In the genomic region with DNA sequence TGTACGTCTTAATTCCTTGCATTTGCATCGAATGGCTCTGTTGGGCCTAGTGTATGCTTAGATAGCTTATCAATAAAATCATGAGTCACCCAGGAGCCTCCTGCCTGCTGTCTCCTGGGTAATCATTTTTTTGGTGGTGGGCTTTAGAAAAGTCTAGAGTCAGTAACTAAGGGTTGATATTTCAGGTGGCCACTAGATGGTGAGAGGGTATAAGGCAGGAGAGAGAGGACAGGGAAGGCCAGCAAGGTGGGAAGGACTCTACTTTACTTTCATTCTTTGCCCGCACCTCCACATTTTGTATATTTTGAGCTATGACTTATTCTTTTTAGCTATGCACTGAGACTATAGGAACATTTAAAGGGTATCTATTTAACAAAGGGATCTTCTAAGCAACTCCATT, we compare ENCODE assay signal across 25 mouse cellular contexts. TPM values are rescaled to one million over a fixed set of nuclear protein-coding genes. Genes with fewer than 3 reads are reported as not detected.
DNase-seq lines count a peak whose midpoint lies in the region; ATAC-seq and TF ChIP-seq lines count a peak whose summit lies in the region.
"Had no signal": no experiment of that assay in that cellular context is flagged by ENCODE, and none has a peak within 500 bp of the region (broad histone marks: within the 10 kb centered on the region; RNA-seq: fewer than 3 reads in every experiment).

No protein-coding gene starts in this region.

- WGBS in forebrain, postnatal 0 days: 81% methylated on average over 3 of the region's 3 CpGs
- WGBS in forebrain, embryonic 12.5 days: 91% methylated on average over 3 of the region's 3 CpGs
- 56% methylated on average over 3 of the region's 3 CpGs for WGBS in intestine, postnatal 0 days
- WGBS in intestine, embryonic 15.5 days: 68% methylated on average over 3 of the region's 3 CpGs
- WGBS in lung, embryonic 14.5 days: 59% methylated on average over 3 of the region's 3 CpGs

- no peak overlapping the region for H3K4me2 ChIP-seq in forebrain, postnatal 0 days (ENCODE audit: low read depth)
- no peak overlapping the region for H3K4me2 ChIP-seq in forebrain, embryonic 12.5 days
- no peak overlapping the region for H3K4me2 ChIP-seq in intestine, postnatal 0 days (replicated peaks; ENCODE audit: low read depth)
- no peak overlapping the region for H3K4me2 ChIP-seq in intestine, embryonic 15.5 days (replicated peaks)
- H3K4me2 ChIP-seq in lung, embryonic 14.5 days: no peak overlapping the region
- H3K4me2 ChIP-seq: heart, embryonic 11.5 days; hindbrain, embryonic 14.5 days; lung, embryonic 15.5 days; stomach, embryonic 15.5 days had no signal

- H3K36me3 ChIP-seq in forebrain, postnatal 0 days (ENCODE audit: insufficient read depth): no peaks in the 10 kb centered on the region
- H3K36me3 ChIP-seq in forebrain, embryonic 12.5 days (replicated peaks): no peaks in the 10 kb centered on the region
- no peaks in the 10 kb centered on the region for H3K36me3 ChIP-seq in intestine, postnatal 0 days (ENCODE audit: control insufficient read depth, insufficient read depth)
- H3K36me3 ChIP-seq in intestine, embryonic 15.5 days: no peaks in the 10 kb centered on the region
- no peaks in the 10 kb centered on the region for H3K36me3 ChIP-seq in lung, embryonic 14.5 days (ENCODE audit: insufficient read depth)
- H3K36me3 ChIP-seq: embryonic facial prominence, embryonic 10.5 days; lung, embryonic 15.5 days; stomach, embryonic 15.5 days had no signal

- H3K27ac ChIP-seq in forebrain, postnatal 0 days (ENCODE audit: low read depth, low read length): no peak overlapping the region
- H3K27ac ChIP-seq in forebrain, embryonic 12.5 days: no peak overlapping the region
- H3K27ac ChIP-seq in intestine, postnatal 0 days (ENCODE audit: low read depth, low read length): no peak overlapping the region
- no peak overlapping the region for H3K27ac ChIP-seq in intestine, embryonic 15.5 days
- H3K27ac ChIP-seq in lung, embryonic 14.5 days (ENCODE audit: low read depth): no peak overlapping the region
- H3K27ac ChIP-seq: embryonic facial prominence, embryonic 10.5 days; hindbrain, embryonic 14.5 days; lung, embryonic 15.5 days; macrophage; stomach, embryonic 15.5 days had no signal

- H3K27me3 ChIP-seq in forebrain, postnatal 0 days (ENCODE audit: insufficient read depth, low read length): no peaks in the 10 kb centered on the region; the same call in 1 of the 2 replicates
- H3K27me3 ChIP-seq in forebrain, embryonic 12.5 days: no peaks in the 10 kb centered on the region
- no peaks in the 10 kb centered on the region for H3K27me3 ChIP-seq in intestine, postnatal 0 days (replicated peaks; ENCODE audit: control insufficient read depth, insufficient read depth, low read length)
- H3K27me3 ChIP-seq in intestine, embryonic 15.5 days (replicated peaks): no peaks in the 10 kb centered on the region
- H3K27me3 ChIP-seq in lung, embryonic 14.5 days (ENCODE audit: insufficient read depth, low read length): no peaks in the 10 kb centered on the region
- H3K27me3 ChIP-seq: lung, embryonic 15.5 days; stomach, embryonic 15.5 days had no signal

- TF ChIP-seq CTCF in forebrain, postnatal 0 days (IDR thresholded peaks at IDR 0.05; ENCODE audit: low read depth): peak; percentile 43
- TF ChIP-seq CTCF in intestine, postnatal 0 days (IDR thresholded peaks at IDR 0.05; ENCODE audit: low read depth): peak; percentile 47
- peak; percentile 36 for TF ChIP-seq CTCF in lung, embryonic 14.5 days (IDR thresholded peaks at IDR 0.05; ENCODE audit: low read depth)

- H3K4me1 ChIP-seq in forebrain, postnatal 0 days (ENCODE audit: insufficient read depth): no peaks in the 10 kb centered on the region
- peaks cover 7% of the 10 kb centered on the region; the same call in 1 of the 2 replicates for H3K4me1 ChIP-seq in forebrain, embryonic 12.5 days
- no peaks in the 10 kb centered on the region for H3K4me1 ChIP-seq in intestine, postnatal 0 days (replicated peaks; ENCODE audit: control insufficient read depth, insufficient read depth, low read length)
- H3K4me1 ChIP-seq in intestine, embryonic 15.5 days (replicated peaks): peaks cover 7% of the 10 kb centered on the region; the same call in 1 of the 2 replicates
- H3K4me1 ChIP-seq in lung, embryonic 14.5 days (ENCODE audit: insufficient read depth): no peaks in the 10 kb centered on the region

- no peaks in the 10 kb centered on the region for H3K9me3 ChIP-seq in forebrain, postnatal 0 days (ENCODE audit: low read length)
- H3K9me3 ChIP-seq in forebrain, embryonic 12.5 days: no peaks in the 10 kb centered on the region
- no peaks in the 10 kb centered on the region for H3K9me3 ChIP-seq in intestine, postnatal 0 days (ENCODE audit: control insufficient read depth)
- H3K9me3 ChIP-seq in intestine, embryonic 15.5 days: no peaks in the 10 kb centered on the region
- H3K9me3 ChIP-seq in lung, embryonic 14.5 days (ENCODE audit: low read depth, low read length): no peaks in the 10 kb centered on the region
- H3K9me3 ChIP-seq: embryonic facial prominence, embryonic 10.5 days; lung, embryonic 15.5 days; stomach, embryonic 15.5 days had no signal

- DNase-seq in forebrain, postnatal 0 days: no peak
- DNase-seq in lung, embryonic 14.5 days: no peak
- DNase-seq in lung, postnatal 10 days: no peak
- DNase-seq in Muller cell, postnatal 12 days (ENCODE audit: inconsistent ontology term): no peak
- DNase-seq: adrenal gland, adult 2 months; cerebellum, adult 11 months; cerebellum, postnatal 10 days; heart, postnatal 10 days; kidney, postnatal 36 days; left cerebral cortex, postnatal 4 days; right cerebral cortex, adult 18-20 months; right cerebral cortex, postnatal 4 days; thymus, adult 18-20 months; thymus, postnatal 36 days had no signal

- no peak overlapping the region for H3K4me3 ChIP-seq in forebrain, postnatal 0 days (ENCODE audit: low read depth, low read length)
- H3K4me3 ChIP-seq in forebrain, embryonic 12.5 days (replicated peaks): no peak overlapping the region
- H3K4me3 ChIP-seq in intestine, postnatal 0 days (ENCODE audit: low read depth, low read length): no peak overlapping the region
- H3K4me3 ChIP-seq in intestine, embryonic 15.5 days (replicated peaks): no peak overlapping the region
- H3K4me3 ChIP-seq in lung, embryonic 14.5 days (ENCODE audit: low read depth, low read length): no peak overlapping the region
- H3K4me3 ChIP-seq: embryonic facial prominence, embryonic 10.5 days; lung, embryonic 15.5 days; stomach, embryonic 15.5 days had no signal

- ATAC-seq in forebrain, postnatal 0 days: no peak
- ATAC-seq in forebrain, embryonic 12.5 days (ENCODE audit: low FRiP score): no peak
- ATAC-seq in intestine, postnatal 0 days: no peak
- ATAC-seq in intestine, embryonic 15.5 days: no peak
- ATAC-seq in lung, embryonic 14.5 days (ENCODE audit: insufficient read depth): no peak
- ATAC-seq: midbrain, embryonic 16.5 days had no signal

- no peak overlapping the region for H3K9ac ChIP-seq in forebrain, postnatal 0 days
- no peak overlapping the region for H3K9ac ChIP-seq in forebrain, embryonic 12.5 days
- no peak overlapping the region for H3K9ac ChIP-seq in intestine, postnatal 0 days (ENCODE audit: low read depth, low read length)
- no peak overlapping the region for H3K9ac ChIP-seq in intestine, embryonic 15.5 days
- no peak overlapping the region for H3K9ac ChIP-seq in lung, embryonic 14.5 days
- H3K9ac ChIP-seq: hindbrain, embryonic 14.5 days; lung, embryonic 15.5 days; stomach, embryonic 15.5 days had no signal

RNA-seq across cellular contexts. Expression of gene Gnas, which starts 23.8 kb away (rescaled TPM):
- 1,201 and 1,512 TPM in 2 replicates for total RNA-seq in forebrain, postnatal 0 days (2014; rRNA removed)
- polyA plus RNA-seq in forebrain, postnatal 0 days (2015; fragmentation: Nextera tagmentation; extraction: Ambion mirVana): 1,404 and 1,604 TPM in 2 replicates
- 1,283 and 1,309 TPM in 2 replicates for polyA plus RNA-seq in forebrain, embryonic 12.5 days (2016; fragmentation: Nextera tagmentation; extraction: Ambion mirVana)
- polyA plus RNA-seq in intestine, postnatal 0 days (2015; fragmentation: Nextera tagmentation; extraction: Ambion mirVana): 686 and 705 TPM in 2 replicates
- 1,496 and 1,641 TPM in 2 replicates for polyA plus RNA-seq in intestine, embryonic 15.5 days (2015; fragmentation: Nextera tagmentation; extraction: Ambion mirVana)
- polyA plus RNA-seq in lung, embryonic 14.5 days (2014; fragmentation: Nextera tagmentation; extraction: Ambion mirVana): 1,980 and 2,011 TPM in 2 replicates

RNA-seq across cellular contexts. Expression of gene Gm20721, which starts 38.6 kb away (rescaled TPM):
- not detected in 2 replicates for total RNA-seq in forebrain, postnatal 0 days (2014; rRNA removed)
- polyA plus RNA-seq in forebrain, postnatal 0 days (2015; fragmentation: Nextera tagmentation; extraction: Ambion mirVana): 8.6 and 10.5 TPM in 2 replicates
- polyA plus RNA-seq in forebrain, embryonic 12.5 days (2016; fragmentation: Nextera tagmentation; extraction: Ambion mirVana): 7.1 and 7.5 TPM in 2 replicates
- 2.7 and 3.5 TPM in 2 replicates for polyA plus RNA-seq in intestine, postnatal 0 days (2015; fragmentation: Nextera tagmentation; extraction: Ambion mirVana)
- 29.6 and 40.8 TPM in 2 replicates for polyA plus RNA-seq in intestine, embryonic 15.5 days (2015; fragmentation: Nextera tagmentation; extraction: Ambion mirVana)
- 11.3 and 14.7 TPM in 2 replicates for polyA plus RNA-seq in lung, embryonic 14.5 days (2014; fragmentation: Nextera tagmentation; extraction: Ambion mirVana)
- total RNA-seq: liver, adult 2 months had no signal
- polyA plus RNA-seq: adrenal gland, adult 2 months had no signal
